Mouse (Mus musculus) thymus, adult 2 months (tissue): Measurements from ENCODE around the gene F11. TPM values are rescaled to one million over a fixed set of nuclear protein-coding genes. Genes with fewer than 3 reads are reported as not detected.

Experiments used
- DNase-seq: peaks from one replicate; pipeline ENCODE4 v3.0.0; 2021
- H3K27ac ChIP-seq: fragments of 200-500 bp; 2 replicates; pipeline ENCODE4 v1.5.1; 2012; ENCODE audit warnings: low read length, control low read depth; ENCODE audit not compliant: control insufficient read depth, insufficient read depth
- H3K27me3 ChIP-seq: fragments of 200-500 bp; 2 replicates; pipeline ENCODE4 v1.6.1; 2012; ENCODE audit warnings: mild to moderate bottlenecking, low read length, moderate library complexity, mixed read lengths; ENCODE audit not compliant: control insufficient read depth, insufficient read depth
- H3K36me3 ChIP-seq: fragments of 200-500 bp; 2 replicates; pipeline ENCODE4 v1.6.1; 2012; ENCODE audit warnings: mild to moderate bottlenecking, low read length, moderate library complexity; ENCODE audit not compliant: control insufficient read depth, insufficient read depth
- H3K4me1 ChIP-seq: fragments of 200-500 bp; replicated peaks from 2 replicates; pipeline ENCODE4 v1.6.1; 2012; ENCODE audit warnings: low read length; ENCODE audit not compliant: control insufficient read depth, insufficient read depth
- H3K4me3 ChIP-seq: fragments of 200-500 bp; 2 replicates; pipeline ENCODE4 v1.5.1; 2012; ENCODE audit warnings: mild to moderate bottlenecking, low read length, control low read depth, moderate library complexity; ENCODE audit not compliant: control insufficient read depth, insufficient read depth
- CTCF ChIP-seq: fragments of 200-500 bp; IDR thresholded peaks from 2 replicates; pipeline ENCODE4 v1.5.1; 2012; ENCODE audit warnings: mild to moderate bottlenecking, control low read depth, low read length, moderate library complexity, borderline replicate concordance; ENCODE audit not compliant: control insufficient read depth, poor library complexity, insufficient read depth; ENCODE audit errors: extremely low read depth
- POLR2A ChIP-seq: fragments of 200-500 bp; IDR thresholded peaks from 2 replicates; pipeline ENCODE4 v1.6.1; 2012; ENCODE audit warnings: mild to moderate bottlenecking, low read length, control low read depth, moderate library complexity; ENCODE audit not compliant: control insufficient read depth, poor library complexity, insufficient read depth; ENCODE audit errors: extremely low read depth
- WGBS: fragments of 180-500 bp; shearing (Covaris S2); methylation state at CpG from one replicate; pipeline ENCODE4 v1.1.7; 2018; 5-methylcytosine and 5-hydroxymethylcytosine counted together
- polyA plus RNA-seq: library from polyadenylated mRNA; depleted of rRNA; stranded (reverse); fragments of >200 nt; gene quantifications from 2 replicates; pipeline ENCODE4 v1.2.3, GENCODE M21; 2012; rRNA removed

The F11 gene
- polyA plus RNA-seq, 1 experiment, result not detected

DNA sequence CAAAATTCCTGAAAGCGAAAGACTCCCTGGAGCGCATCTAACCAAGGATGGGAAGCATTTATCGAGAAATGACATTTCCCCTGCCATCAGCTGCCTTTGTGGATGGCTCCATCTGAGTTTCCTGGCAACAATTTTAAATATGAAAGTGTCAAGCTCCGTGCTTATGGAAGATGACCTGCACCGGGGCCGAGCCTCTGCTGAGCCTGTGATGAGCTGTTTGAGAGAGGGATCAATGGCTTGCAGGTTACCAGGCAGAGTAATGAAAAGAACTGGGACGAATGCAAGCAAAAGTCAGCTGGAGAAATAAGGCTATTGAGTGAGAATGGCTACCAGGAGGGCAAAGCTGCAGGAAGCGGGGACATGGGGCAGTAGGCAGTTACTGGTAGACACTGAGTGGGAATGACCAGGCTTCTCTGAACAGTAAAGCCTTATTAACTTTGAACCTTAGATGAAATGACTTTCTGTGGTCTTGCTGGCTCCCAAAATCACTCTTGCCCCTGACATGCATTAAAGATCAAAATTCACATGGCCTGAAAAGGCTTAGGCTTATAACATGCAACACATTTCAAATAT is 65.8 kb downstream of the F11 start:
- 92% methylated on average over 8 of the region's 8 CpGs for WGBS
- Histone ChIP-seq H3K4me3 (no peak overlapping the region), H3K27me3 (no peaks in the 10 kb centered on the region), H3K36me3 (no peaks in the 10 kb centered on the region), H3K27ac (no peak overlapping the region), H3K4me1 (no peaks in the 10 kb centered on the region)
- no peak for TF ChIP-seq CTCF
- TF ChIP-seq POLR2A, result no peak
- no peak for DNase-seq

Other genes with a start within 250 kb of the F11 start
- gene Mtnr1a, start 192.9 kb downstream of the F11 start, polyA plus RNA-seq, result 0.08 and 0.10 TPM in 2 replicates
- gene Klkb1, start 32.8 kb upstream of the F11 start, polyA plus RNA-seq, result 0.10 TPM in 1 of 2 replicates, not detected in the other
- 0.05 TPM in 1 of 2 replicates, not detected in the other for gene Gm45753, start 46.4 kb upstream of the F11 start, polyA plus RNA-seq
- 1.5 and 1.9 TPM in 2 replicates for gene Cyp4v3, start 71.2 kb upstream of the F11 start, polyA plus RNA-seq
- 1.6 and 1.7 TPM in 2 replicates for gene Fam149a, start 120.3 kb upstream of the F11 start, polyA plus RNA-seq
- 2.0 and 2.4 TPM in 2 replicates for gene Tlr3, start 149.0 kb upstream of the F11 start, polyA plus RNA-seq
- 2.5 and 9.0 TPM in 2 replicates for gene Sorbs2, start 245.8 kb upstream of the F11 start, polyA plus RNA-seq